Mouse (Mus musculus): ENCODE measurements around the gene Gm49510. TPM values are rescaled to one million over a fixed set of nuclear protein-coding genes. Genes with fewer than 3 reads are reported as not detected.

The Gm49510 gene
- not detected for total RNA-seq (2021)
- long read RNA-seq, experiment 1: 0 reads
- long read RNA-seq, experiment 2, partial matches to known transcripts: 0 of 2 reads
- long read RNA-seq, experiment 2, other reads (novel, unspliced or antisense): 2 of 2 reads

- intact Hi-C loops (cut with DNase I): no loop called here
- Histone ChIP-seq H3K4me3 (peak within 1 kb of the TSS; percentile 64), H3K27ac (peak within 1 kb of the TSS; percentile 91)
- DNase-seq (ENCODE audit: extremely low spot score in 1 of 2, low spot score in 2 of 2): no peak
- no peak for TF ChIP-seq CTCF (IDR thresholded peaks at IDR 0.05)
Measured at GRCm38 (mm10) chr15:78899409-78899739, at the start of gene Gm49510. Gene Gm49510 (plus strand): TSS chr15:78899667.

GRCm38 (mm10) chr15:78850059-78850824 is 49.2 kb upstream of the Gm49510 start:
- Histone ChIP-seq H3K4me3 (no peak overlapping the region), H3K27ac (peak overlapping the region; percentile 50; the same call in 1 of the 2 replicates)
- no peak for DNase-seq (ENCODE audit: extremely low spot score in 1 of 2, low spot score in 2 of 2)
- TF ChIP-seq CTCF (IDR thresholded peaks at IDR 0.05): no peak
- intact Hi-C loops (cut with DNase I): no loop called here

- no peak overlapping the region for H3K4me3 ChIP-seq
- TF ChIP-seq CTCF (IDR thresholded peaks at IDR 0.05): no peak
- no peak for DNase-seq (ENCODE audit: extremely low spot score in 1 of 2, low spot score in 2 of 2)
- intact Hi-C loops (cut with DNase I): no loop called here
- no peak overlapping the region; the same call in 1 of the 2 replicates for H3K27ac ChIP-seq
Measured at GRCm38 (mm10) chr15:78850944-78851343, 48.5 kb upstream of the Gm49510 start.

GRCm38 (mm10) chr15:78851505-78852153 is 47.8 kb upstream of the Gm49510 start:
- peak; percentile 92 for TF ChIP-seq CTCF (IDR thresholded peaks at IDR 0.05)
- DNase-seq (ENCODE audit: extremely low spot score in 1 of 2, low spot score in 2 of 2): peak; percentile 86 to 90
- no peak overlapping the region for H3K4me3 ChIP-seq
- intact Hi-C loops (cut with DNase I): no loop called here
- peak overlapping the region; percentile 29; the same call in 1 of the 2 replicates for H3K27ac ChIP-seq

- Histone ChIP-seq H3K4me3 (no peak within 1 kb of the TSS), H3K27ac (no peak within 1 kb of the TSS)
- intact Hi-C loops (cut with DNase I): no loop called here
- no peak for TF ChIP-seq CTCF (IDR thresholded peaks at IDR 0.05)
- DNase-seq (ENCODE audit: extremely low spot score in 1 of 2, low spot score in 2 of 2): no peak
Measured at GRCm38 (mm10) chr15:78855303-78855965, 44.0 kb upstream of the Gm49510 start, which contains the start of gene Lgals2. Gene Lgals2 (minus strand): TSS chr15:78855529.

GRCm38 (mm10) chr15:78857009-78857408 is 42.5 kb upstream of the Gm49510 start:
- no peak overlapping the region for H3K27ac ChIP-seq
- peak in 1 of 2 experiments; percentile 58 for DNase-seq (ENCODE audit: extremely low spot score in 1 of 2, low spot score in 2 of 2)
- TF ChIP-seq CTCF (IDR thresholded peaks at IDR 0.05): no peak
- H3K4me3 ChIP-seq: no peak overlapping the region
- intact Hi-C loops (cut with DNase I): no loop called here

GRCm38 (mm10) chr15:78859311-78859710 is 40.2 kb upstream of the Gm49510 start:
- H3K27ac ChIP-seq: no peak overlapping the region
- no peak for DNase-seq (ENCODE audit: extremely low spot score in 1 of 2, low spot score in 2 of 2)
- TF ChIP-seq CTCF (IDR thresholded peaks at IDR 0.05): no peak
- intact Hi-C loops (cut with DNase I): no loop called here
- H3K4me3 ChIP-seq: no peak overlapping the region

GRCm38 (mm10) chr15:78859714-78860113 is 39.8 kb upstream of the Gm49510 start:
- Histone ChIP-seq H3K27ac (no peak overlapping the region), H3K4me3 (no peak overlapping the region)
- intact Hi-C loops (cut with DNase I): no loop called here
- no peak for DNase-seq (ENCODE audit: extremely low spot score in 1 of 2, low spot score in 2 of 2)
- TF ChIP-seq CTCF (IDR thresholded peaks at IDR 0.05): no peak

- intact Hi-C loops (cut with DNase I): no loop called here
- H3K27ac ChIP-seq: no peak overlapping the region
- H3K4me3 ChIP-seq: no peak overlapping the region
- no peak for DNase-seq (ENCODE audit: extremely low spot score in 1 of 2, low spot score in 2 of 2)
- no peak for TF ChIP-seq CTCF (IDR thresholded peaks at IDR 0.05)
Measured at GRCm38 (mm10) chr15:78862280-78862679, 37.2 kb upstream of the Gm49510 start.

GRCm38 (mm10) chr15:78863154-78863553 is 36.3 kb upstream of the Gm49510 start:
- Histone ChIP-seq H3K27ac (no peak overlapping the region), H3K4me3 (no peak overlapping the region)
- no peak for DNase-seq (ENCODE audit: extremely low spot score in 1 of 2, low spot score in 2 of 2)
- intact Hi-C loops (cut with DNase I): no loop called here
- TF ChIP-seq CTCF (IDR thresholded peaks at IDR 0.05): no peak

- Histone ChIP-seq H3K4me3 (no peak overlapping the region), H3K27ac (no peak overlapping the region)
- TF ChIP-seq CTCF (IDR thresholded peaks at IDR 0.05): no peak
- DNase-seq (ENCODE audit: extremely low spot score in 1 of 2, low spot score in 2 of 2): no peak
- intact Hi-C loops (cut with DNase I): no loop called here
Measured at GRCm38 (mm10) chr15:78863852-78864253, 35.6 kb upstream of the Gm49510 start.

GRCm38 (mm10) chr15:78868398-78868797 is 31.1 kb upstream of the Gm49510 start:
- DNase-seq (ENCODE audit: extremely low spot score in 1 of 2, low spot score in 2 of 2): no peak
- Histone ChIP-seq H3K4me3 (no peak overlapping the region), H3K27ac (no peak overlapping the region)
- TF ChIP-seq CTCF (IDR thresholded peaks at IDR 0.05): no peak
- intact Hi-C loops (cut with DNase I): no loop called here
